Mouse (Mus musculus) B cell, adult 2 months (primary cell): ENCODE data around the gene D430041D05Rik.

Experiments
- DNase-seq, 2 experiments: peaks; one replicate each; pipeline ENCODE4 v3.0.0; 2022

The D430041D05Rik gene

GRCm38 (mm10) chr2:104256585-104256984 lies 154.2 kb downstream of the D430041D05Rik start:
- no peak for DNase-seq

GRCm38 (mm10) chr2:104254944-104255343 lies 155.9 kb downstream of the D430041D05Rik start:
- DNase-seq = no peak

DNA sequence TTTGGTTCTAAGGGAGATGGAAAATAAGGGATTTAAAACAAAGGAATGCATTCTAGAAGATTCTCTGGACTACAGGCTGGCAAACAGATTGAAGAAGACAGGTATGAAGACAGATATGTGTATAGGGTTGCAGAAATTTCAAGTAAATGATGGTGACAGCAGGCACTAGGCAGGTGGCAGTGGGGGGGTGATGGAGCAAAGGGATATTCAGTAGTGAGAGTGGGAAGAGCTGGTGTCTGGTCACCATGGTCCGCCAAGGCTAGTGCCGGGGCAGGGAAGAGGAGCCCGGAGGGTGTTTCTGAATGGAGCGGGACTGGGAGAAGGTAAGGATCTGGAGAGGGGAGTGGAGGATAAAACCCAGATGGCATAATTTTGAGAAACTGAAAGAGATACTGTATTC lies 157.5 kb downstream of the D430041D05Rik start:
- DNase-seq = no peak

DNA sequence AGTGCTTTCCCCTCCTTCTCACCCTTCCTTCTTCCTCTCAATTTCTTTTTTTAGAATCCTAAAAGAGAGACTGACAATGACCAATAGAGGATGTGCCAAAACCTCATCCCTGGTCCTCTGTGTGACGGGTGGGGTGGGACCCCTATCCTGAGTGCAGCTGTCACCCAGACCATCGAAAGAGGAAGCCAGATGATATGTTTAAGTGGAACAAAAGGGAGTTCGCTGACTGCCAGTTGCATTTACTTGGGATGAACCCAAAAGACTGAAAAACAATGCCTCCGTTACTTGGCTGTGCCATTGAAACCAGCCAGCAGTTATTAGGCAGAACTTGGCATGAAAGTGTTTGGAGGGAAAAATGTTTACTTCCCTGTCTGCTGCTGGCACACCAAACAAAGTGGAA lies 159.2 kb downstream of the D430041D05Rik start:
- no peak for DNase-seq

DNA sequence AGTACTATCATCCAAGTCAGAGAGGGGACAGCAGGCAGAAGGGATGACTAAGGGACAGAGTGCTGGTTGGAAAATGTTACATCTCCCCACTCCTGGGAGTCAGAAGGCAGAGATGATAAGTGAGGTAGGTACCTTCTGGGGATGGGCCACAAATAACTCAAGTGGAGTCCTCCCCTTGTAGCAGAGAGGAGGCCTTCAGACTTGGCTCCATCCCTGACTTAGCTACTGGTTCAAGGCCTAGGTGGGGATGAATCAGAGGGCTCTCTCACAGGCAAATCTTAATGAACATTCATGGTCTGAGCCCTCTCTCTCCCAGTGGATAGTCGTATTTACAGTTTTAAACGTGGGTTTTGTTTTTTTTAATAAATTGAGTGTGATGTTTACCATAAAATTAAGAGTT lies 161.0 kb downstream of the D430041D05Rik start:
- no peak for DNase-seq

- DNase-seq = no peak
Observed at GRCm38 (mm10) chr2:104246851-104247250, 164.0 kb downstream of the D430041D05Rik start.

- no peak for DNase-seq
Observed at GRCm38 (mm10) chr2:104242055-104242454, 168.8 kb downstream of the D430041D05Rik start.

DNA sequence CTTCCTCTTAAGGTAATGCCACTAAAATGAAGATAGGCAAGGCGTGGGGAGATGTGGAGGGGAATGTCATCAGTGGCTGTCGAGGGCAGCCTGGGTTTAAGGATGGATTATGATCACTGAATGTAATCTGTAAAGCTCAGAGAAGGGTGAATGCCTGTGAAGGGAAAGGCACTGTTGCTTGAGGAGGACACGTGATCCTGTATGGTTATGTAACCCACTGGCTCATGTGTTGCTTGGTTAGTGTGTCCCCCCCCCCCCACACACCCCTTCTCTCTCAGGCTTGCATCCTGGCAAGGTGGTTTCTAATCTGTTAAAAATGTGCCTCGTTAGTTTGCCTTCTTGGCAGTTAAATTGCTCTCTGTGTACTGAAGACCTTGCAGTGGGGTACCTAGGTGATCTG lies 173.7 kb downstream of the D430041D05Rik start:
- no peak for DNase-seq

DNA sequence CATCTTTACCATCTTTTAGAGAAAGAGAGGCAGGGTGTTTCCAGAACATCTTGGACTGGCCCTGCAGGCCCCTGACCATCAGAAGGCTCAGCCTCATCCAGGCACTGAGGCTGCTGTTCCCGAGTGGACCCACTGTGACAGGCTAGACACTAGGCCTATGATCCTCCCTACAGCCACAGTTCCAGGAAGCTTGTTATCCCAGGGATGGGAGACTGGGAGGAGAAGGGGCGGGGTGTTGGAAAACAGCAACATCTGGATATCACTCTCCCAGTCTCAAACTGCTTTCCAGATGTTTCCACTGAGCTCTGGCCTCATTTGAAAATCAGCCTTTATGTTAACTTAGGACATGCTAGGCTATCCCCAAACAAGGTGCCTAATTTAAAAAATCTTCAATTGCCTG lies 180.4 kb downstream of the D430041D05Rik start:
- DNase-seq = no peak

DNA sequence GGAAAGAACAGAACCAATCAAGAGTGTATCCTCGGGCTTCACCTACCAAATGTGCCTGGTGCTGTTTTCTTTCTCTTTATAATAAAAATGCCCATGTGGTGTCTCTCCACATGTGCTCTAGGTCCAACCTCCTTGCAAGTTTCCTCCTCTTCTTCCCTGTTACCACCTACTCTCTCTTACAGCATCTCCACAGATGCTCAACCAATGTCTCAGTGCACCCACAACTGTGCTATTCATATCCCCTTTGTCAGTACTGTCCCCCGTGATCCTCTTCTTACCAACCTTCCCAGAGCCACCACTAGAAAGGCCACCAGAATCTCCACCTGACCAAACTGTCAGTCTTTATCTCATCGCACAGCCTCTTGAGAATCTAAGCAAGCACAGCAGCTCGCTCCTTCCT lies 184.8 kb downstream of the D430041D05Rik start:
- no peak for DNase-seq

- DNase-seq = no peak
Observed at GRCm38 (mm10) chr2:104219733-104220391, 191.0 kb downstream of the D430041D05Rik start.

GRCm38 (mm10) chr2:104218588-104219065 lies 192.2 kb downstream of the D430041D05Rik start:
- DNase-seq = no peak

GRCm38 (mm10) chr2:104218114-104218513 lies 192.7 kb downstream of the D430041D05Rik start:
- no peak for DNase-seq

- no peak for DNase-seq
Observed at GRCm38 (mm10) chr2:104209408-104209807, 201.4 kb downstream of the D430041D05Rik start.

DNA sequence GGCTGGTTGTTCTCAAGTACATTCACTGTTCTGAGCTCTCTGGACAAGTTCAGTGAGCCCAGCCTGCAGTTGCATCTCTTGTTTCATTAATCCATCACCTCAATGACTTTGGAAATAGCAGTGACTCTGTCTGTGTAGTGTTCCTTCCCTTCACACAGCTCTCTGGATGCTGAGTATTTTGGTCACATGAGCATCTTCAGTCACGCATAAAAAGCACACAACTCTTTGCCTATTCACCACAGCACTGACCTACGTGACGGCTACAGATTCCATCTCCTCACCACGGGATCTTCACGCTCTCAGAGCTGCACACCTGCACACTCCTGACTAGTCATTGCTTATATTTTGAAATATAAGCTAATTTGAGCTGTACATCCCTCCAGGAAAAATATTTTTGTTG lies 202.4 kb downstream of the D430041D05Rik start:
- DNase-seq = no peak

- DNase-seq = no peak
Observed at GRCm38 (mm10) chr2:104207948-104208347, 202.9 kb downstream of the D430041D05Rik start.

- DNase-seq = no peak
Observed at GRCm38 (mm10) chr2:104205623-104206022, 205.2 kb downstream of the D430041D05Rik start.

GRCm38 (mm10) chr2:104200211-104200610 lies 210.6 kb downstream of the D430041D05Rik start:
- no peak for DNase-seq

DNA sequence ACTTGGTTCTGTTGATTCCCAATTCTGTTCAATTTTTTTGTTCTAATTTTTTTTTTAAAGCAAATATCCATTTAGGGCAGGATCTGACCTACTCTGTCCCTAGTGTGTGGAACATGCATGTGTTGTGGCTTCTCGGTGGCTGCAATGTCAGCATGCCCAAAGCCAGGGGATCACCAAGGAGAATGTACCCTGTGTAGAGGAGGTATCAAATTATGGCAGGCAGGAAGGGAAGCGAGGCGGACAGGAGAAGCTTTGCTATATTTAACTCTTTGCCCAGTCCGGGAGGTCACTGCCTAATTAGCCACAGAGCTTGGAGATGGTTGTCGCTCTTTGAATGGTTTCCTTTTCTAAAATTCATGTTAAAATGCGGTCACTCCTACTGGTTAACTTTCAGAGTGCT lies 212.6 kb downstream of the D430041D05Rik start:
- no peak for DNase-seq

DNA sequence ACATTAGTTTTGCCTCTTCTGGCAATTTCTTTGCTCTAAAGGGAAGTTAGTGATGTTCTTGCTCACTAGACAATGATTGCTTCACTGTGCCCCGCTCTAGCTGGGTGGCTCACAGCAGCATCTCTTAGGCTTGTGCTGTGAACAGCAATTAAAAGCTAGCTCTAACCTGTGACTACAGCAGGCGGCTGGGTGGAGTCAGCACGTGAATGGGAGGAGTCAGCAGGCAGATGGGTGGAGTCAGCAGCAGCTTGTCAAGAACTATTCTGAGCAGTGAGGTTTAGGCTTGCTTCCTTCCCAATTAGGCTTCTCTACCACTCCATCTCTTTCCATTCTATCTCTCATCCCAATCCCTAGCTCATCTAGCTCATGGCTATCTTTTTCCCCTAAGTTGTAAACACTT lies 213.5 kb downstream of the D430041D05Rik start:
- no peak for DNase-seq

DNA sequence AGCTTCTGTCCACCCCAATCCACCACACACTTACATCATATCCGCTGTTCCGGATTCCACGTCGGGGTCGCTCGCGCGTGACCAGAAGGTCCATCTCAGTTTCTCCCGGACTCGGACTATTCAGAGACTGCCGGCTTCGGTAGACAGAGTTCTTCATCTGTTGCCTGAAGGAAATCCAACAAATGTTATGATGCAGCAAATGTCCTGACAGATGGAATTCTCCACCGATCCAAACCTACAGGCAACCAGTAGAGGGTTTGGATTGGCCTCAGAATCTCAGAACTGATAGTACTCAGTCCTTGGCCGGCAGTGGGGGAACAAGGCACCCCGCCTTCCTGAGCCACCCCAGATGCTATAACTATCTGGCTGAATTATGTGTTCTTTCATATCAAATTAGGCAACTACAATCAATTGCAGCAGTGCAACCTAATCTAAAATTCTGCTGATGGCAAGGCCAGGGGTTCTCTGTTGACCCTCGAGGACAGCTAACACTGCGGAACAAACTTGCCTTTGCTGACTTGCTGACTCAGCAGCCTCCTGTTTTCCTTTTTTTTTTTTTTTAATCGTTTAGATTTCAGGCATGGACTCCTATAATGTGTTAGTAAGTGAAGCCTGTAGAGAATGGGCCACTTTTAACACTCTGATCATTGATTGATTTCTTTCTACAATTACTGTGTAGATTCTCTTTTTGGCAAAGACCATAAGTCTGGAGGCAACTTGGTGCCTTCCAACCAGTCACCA lies 218.2 kb downstream of the D430041D05Rik start:
- DNase-seq = no peak

GRCm38 (mm10) chr2:104191723-104192122 lies 219.1 kb downstream of the D430041D05Rik start:
- no peak for DNase-seq

DNA sequence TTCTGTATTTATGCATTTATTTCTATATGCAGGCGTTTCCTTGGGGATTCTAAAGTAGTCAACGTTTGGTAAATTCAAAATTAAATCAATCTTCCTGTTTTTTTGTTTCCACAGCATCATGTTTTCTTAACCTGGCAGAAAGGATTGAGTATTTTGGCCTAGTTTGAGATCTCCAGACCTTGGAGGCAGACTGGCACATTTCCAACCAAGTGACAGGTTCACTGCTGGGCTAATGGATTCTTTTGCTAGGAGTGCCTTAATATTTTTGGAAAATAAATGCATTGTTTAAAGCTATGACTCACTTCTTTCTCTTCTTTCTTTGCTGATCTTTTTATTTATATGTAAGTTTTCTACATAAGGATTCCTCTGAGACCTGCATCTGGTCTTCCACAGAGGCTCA lies 222.0 kb downstream of the D430041D05Rik start:
- no peak for DNase-seq

GRCm38 (mm10) chr2:104187073-104187472 lies 223.7 kb downstream of the D430041D05Rik start:
- no peak for DNase-seq
